Mouse (Mus musculus) frontal cortex, postnatal 25 days (tissue): ENCODE measurements at regions not wholly inside any gene's neighbourhood (a gene's known extent, or its start where the extent isn't known, plus 50 kb on each side); places are given as distances from the start of the nearest gene placed in this dataset.
A peak's percentile ranks its signal among the peaks of the same experiment; 100 is the strongest.

Source experiments
- DNase-seq, 2 experiments: peaks; one replicate each; pipeline ENCODE4 v3.0.0; 2022; ENCODE audit warnings: low spot score in 2 of 2

DNA sequence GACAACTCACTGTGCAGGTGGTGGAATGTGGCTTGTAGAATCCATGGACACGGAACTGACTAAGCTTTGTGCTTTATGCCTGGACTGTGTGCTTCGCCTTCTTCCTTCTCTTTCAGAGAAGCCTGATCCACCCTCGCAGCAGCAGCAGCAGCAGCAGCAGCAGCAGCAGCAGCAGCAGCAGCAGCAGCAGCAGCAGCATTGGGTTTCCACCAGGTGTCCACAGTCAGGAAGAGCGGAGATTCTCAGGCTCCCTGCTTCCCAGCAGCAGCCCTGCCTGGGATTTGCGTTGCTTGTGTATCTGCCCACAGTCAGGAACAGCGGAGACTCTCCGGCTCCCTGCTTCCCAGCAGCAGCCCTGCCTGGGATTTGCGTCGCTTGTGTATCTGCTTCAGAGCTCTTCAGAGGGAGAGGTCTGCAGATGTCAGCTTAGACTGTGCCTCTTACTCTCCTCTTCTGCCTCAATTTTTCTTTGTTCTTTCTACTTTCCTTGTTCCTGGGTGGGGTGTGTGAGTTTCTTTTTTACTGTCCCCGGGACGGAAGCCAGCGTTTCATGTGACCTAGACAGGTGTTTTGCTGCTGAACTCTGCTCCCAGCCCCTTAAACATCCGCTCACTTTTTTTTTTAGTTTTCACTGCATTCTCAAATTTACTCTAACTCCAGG is 168.1 kb upstream of the Olig3 start:
- DNase-seq = no peak

DNA sequence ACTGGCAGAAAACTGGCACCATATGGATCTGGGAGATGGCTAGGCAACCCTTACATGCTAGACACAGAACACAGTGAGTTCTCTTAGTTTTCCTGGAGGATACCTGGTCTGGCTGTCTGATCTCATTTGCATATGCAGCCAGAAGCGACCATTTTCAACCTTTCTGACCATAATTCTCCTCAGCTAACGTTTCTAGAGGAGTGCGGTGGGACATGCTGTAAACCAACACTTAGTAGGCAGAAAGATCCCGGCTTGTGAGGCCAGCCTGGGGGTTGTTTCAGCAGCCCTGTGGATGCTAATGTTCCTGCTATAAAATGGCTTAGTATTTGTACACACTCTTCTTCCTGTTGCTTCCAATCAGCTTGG is 168.6 kb upstream of the Olig3 start:
- DNase-seq = no peak

DNA sequence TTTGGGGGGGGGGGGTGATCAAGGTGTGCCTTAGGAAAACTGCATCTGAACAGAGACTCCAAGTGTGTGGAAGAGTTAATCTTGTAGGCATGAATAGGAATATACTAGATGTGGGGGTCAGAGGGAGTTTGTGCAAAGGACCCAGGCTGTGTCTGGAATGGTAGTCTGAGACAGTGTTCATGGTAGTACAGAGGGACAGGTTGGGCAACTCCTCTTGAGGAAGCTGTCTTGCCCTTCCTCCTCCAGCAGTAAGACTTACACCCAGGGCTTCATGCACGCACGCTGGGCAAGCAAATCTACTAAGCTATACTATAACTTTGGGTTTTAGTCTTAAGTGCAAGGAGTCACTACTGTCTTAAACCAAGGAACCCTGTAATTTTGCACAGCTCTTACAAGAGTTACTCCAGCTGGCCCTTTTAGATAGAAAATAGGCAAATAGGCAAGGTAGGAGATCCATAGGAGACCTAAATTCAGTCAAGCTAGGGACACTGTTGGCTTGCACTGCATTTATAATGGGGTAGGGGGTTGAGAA is 169.2 kb upstream of the Olig3 start:
- no peak for DNase-seq

DNA sequence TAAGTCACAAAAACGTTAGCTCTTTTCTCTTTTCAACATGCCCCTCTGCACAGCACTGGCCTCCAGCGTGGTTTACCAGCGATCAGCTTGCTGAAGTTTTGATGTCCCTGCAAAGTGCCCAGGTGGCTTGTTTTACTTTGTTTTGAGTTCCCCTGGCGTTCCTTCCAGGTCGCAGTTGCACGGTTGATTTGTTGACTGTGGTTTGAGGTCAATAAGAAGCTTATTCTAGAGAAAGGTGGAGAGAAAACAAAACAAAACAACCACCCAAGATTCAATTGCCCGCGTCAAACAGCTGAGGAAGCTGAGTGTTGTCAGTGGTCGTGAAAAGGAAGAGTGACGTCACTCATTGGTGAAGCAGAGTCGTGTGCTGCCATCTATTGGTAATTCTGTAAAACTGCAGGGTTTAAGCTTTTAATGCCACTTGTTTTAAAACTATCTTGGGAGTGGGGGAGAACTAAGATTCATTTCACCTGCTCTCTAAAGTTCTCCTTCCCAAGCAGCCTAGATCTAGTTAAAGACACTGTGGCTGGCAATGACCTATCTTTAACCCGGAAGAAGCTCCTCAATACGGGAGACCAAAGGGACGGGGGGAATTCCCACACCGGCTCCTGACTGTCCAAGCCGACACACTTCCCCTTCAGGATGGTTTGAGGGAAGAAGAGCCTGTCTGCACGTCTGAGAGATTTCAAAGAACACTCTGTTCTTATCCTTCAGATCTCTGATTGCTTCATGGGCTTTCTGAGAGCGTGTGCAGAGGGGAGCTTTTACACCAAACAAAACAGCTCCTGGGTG is 170.3 kb upstream of the Olig3 start:
- peak in 1 of 2 experiments; percentile 15 for DNase-seq

DNA sequence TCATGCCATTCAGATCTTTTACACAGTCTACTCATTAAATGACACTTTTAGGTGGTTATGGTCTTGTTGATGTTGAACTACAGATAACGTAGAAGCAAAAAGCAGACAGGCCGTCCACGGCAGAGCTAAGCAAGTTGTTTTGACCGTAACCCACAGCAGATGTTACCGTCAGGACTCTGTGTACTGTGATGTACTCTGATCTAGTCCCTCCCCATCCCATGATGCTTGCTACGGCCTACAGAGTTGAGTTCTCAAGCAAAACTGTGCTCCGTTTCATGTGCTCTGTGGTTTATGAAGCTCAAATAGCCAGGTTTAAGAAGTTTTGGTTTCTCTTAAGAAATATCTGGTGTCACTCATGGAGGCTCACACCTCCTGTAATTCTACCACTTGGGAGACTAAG is 169.4 kb upstream of the Tnfaip3 start:
- DNase-seq = no peak

DNA sequence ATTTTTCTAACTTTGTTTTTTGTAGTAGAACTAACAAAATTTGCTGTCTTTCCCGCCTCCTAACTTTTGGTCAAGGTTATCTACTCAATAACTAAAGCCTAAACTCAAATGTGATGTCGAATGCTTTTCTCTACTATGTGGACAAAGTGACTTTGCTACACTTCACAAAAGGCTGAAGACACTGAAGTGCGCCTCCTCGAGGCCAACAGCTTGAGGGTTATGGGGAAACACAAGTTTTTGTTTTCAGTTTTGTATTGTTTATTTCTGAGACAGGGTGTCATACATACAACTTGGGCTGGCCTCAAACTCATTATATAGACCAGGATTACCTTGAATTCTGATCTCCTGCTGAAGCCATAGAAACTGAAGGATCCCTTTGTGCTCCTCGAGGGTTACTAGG is 162.4 kb upstream of the Tnfaip3 start:
- DNase-seq = no peak

DNA sequence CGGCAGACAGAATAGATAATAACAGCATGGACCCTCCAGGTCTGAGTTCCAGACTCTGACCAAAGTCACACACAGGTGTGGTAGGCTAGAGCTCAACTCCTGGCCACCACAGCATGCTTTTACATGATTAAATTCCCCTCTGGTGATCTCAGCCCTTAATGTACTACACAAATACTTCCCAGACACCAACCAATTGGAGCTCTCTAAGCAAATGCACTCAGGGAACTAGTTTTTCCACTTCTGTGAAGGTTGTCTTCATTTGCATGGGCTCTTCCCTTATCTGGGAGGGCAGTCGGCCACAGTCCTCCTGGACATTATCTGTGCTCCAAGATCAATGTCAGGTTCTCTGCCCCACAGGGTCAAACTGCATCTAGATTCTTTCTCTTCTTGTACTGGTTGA is 162.0 kb upstream of the Tnfaip3 start:
- DNase-seq = no peak

DNA sequence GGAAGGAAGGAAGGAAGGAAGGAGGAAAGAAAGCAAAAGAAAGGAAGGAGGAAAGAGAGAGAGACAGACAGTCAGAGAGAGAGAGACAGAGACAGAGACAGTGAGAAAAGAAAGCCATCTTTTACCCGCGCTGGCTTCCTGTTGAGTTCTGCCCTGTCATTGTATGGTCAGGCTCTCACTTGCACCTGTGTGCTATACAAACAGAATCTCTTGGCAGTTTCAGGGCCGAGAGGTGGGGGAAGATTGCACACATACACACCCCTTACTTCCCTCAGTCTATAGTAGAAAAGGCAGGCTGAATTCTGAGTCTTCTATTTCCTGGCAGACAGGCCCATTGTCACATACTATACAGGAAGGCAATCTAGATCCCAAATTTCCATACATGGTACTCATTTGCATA is 160.8 kb upstream of the Tnfaip3 start:
- no peak for DNase-seq

DNA sequence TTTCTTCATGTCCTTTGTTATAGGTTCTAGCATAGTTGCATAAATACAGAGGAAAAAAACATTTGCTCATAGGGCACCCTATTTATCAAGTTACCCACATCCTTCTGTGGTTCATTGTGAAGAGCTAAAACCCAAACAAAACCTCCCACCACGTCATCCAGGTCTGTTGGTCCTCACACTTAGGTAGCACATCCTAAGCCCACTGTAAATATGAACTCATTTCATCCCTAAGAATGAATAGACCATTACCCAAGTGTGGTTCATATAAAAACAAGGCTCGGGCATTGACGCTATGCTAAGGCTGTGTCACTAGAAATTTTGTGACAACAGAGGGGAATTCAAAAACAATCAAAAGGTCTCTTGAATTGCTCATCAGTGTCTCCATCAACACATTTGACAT is 156.4 kb upstream of the Tnfaip3 start:
- no peak for DNase-seq

DNA sequence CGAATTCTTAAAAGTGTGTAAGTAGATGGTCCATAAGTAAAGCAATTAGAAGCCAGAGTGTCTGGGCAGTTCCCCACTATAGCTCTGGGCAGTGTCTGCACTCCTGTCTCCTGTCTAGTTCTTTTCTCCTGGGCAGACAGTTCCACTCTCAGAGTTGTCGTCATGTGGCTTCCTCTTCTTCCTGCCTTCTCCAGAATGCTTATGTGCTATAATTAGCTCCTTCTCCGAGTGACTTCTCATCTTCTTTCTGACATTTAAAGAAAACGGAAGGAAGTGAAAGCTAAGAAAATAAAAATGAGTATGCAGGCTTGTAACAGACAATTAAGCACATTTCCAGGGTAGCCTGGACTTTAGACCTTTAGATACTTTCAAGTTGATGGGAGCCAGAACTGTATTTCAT is 155.1 kb upstream of the Tnfaip3 start:
- no peak for DNase-seq

DNA sequence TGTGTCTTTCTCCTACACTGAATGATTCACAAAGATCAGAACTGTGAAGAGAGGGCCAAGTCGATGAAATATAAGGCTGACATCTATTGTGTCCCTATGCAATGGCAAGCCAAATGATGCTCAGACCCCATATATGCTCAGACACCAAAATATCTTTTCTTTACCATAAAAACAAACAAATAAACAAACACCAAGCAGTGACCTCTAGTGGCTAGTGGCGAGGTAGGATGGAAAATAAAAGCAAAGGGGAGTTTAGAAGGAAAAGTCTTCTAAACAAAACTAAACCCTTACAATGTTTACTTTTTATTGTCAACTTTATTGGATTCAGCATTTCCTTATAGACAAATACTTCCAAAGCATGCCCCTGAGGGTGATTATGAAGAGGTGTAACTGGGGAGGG is 153.8 kb upstream of the Tnfaip3 start:
- no peak for DNase-seq

DNA sequence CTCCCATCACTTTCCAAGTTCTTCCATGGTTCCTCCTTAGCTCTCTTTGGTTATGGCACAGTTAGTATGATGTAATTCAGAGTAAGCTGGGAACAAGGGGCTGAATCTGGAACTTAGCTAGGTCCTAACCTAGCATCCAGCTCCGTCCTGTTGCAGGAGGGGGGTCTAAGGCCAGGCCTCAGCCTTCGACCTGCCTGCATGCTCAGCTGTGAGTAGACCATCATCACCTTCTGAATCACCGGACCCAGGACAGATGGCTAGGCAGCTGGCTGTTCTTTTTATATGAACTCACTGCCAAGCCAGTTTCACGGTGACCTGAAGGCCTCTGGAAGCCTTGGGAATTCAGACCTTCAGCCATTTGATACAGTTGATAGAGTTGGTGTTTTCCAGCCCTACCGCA is 152.9 kb upstream of the Tnfaip3 start:
- no peak for DNase-seq

DNA sequence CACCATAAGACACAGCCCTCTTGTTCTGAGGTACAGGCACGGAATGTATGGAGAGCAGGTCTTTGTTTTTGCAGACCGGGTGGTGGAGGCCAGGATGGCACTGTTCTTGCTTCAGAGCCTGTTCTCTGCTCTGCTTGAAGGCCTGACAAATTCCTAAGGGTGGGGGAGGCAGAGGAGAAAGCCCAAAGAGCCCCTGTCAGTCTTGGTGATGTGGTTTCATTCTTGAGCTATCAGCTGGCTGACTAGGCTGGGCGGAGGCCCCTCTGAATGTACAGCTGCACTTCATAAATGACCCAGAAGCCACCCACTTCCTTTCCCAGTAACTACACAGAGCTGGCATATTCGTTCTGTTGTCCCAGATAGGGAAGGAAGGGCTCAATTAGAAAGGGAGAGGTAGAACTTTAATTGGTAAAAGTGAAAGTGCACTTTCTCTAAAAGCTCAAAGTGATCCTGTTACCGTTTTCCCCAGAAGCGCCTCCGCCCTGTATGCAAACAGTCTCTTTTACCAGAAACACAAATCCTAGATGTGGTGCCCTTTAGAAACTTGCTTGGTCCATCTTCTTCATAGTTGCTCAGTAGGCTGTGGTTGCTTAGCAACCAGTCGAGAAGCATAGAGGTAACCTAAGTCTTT is 152.3 kb upstream of the Tnfaip3 start:
- DNase-seq = no peak

DNA sequence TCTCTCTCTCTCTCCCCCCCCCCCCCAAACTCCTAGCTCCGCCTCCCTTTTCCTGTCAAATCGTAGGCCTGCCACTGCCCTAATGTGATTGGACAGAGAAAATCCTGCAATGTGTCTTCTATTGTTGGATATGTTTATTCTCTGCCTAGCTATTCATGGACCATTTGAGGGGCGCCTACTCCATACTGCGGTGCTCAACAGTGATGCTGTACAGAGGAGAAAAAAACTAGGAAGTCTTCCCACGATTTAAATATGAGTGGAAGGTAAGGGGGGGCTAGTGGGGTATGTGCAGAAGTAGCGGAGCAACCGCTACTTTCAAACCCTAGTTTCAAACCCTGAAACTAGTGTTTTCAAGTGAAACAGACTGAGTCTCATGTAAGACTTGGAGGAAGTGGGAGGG is 151.6 kb upstream of the Tnfaip3 start:
- no peak for DNase-seq

DNA sequence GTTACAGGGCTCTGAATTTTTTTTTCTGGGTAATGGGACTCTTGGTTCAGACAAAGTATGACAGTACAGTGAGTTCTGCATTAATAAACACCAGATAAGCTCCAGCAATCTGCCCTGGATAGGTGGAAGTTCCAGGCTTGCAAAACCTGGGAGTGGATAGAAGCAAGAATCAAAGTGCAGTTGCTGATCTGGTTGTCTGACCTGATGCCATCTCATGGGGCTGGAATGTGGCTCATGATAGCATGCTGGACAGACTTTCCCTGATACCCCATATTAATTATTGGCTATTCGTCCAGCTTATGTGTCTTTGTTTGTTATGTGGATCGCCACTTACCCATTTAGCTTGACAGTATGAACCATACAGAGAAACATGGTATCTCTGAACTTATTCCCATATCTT is 146.6 kb upstream of the Tnfaip3 start:
- no peak for DNase-seq

DNA sequence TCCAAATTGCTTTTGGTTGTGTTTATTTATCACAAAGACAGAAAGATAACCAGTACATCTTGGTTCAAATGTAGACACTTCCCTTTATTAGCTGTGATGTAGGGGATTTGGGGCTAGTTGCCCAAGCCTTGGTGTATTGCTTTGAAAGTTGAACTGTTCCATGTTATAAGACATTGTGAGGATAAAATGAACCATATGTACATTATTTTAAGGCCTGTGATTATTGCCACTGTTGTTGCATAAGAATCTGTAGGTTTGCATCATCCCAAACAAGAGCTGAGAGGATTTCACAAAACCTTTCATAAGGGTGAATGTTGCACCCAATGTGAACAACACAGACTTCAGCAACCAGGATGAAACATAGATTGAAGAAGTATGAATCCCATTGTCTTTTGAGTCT is 145.7 kb upstream of the Tnfaip3 start:
- DNase-seq = no peak

DNA sequence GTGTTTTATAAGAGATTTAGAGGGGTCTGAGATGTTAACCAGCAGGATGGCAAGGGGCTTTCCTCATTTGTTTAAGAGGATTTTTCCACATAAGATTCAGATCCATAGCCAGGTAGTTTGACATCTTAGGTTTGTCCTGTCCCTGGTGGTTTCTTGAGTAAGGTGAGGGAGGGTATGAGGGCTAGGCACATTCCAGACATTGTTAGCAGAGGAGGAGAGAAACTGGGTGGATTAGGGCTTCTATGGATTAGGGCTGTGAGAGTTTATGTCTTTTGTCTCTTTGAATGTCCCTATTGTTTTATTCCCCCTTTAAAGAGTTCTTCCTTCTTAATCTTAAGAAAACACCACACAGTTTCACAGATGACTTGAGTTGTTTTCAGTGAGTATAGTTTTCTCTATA is 138.6 kb upstream of the Tnfaip3 start:
- DNase-seq = no peak

DNA sequence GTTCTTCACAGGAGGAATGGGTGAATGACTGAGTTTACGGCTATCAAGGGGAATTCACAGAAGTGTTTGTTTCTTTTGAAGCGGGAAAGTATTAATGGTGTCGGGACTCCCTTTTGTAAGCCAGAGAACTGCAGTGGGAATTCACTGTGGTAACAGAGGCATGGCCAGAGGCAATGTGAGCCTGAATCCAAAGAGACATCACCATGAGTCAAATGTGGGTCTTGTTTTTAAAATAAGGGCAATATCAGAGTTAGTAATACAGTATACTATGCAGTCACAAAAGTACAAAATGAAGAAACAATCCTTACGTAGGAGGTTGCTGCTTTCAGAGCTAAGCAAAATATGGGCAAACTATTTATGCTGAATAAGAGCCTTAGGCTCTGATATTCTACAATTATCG is 137.3 kb upstream of the Tnfaip3 start:
- no peak for DNase-seq

DNA sequence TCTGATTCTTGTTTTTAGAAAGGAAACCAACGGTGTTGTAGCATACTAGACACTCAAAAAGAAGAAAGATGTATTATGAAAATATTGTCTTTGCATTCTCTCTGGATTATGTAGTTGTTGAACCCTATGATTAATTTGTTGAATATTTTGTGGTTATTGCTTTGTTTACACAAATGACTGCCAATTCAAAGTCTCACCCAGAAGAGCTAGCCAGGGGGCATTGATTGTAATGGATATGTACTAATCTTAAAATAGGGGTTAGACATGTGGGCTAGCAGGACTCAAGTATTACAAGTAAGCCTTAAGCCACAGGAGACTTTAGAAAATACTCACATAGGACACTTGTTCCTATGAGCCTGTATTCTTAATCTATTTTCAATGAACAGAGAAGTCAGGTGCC is 135.3 kb upstream of the Tnfaip3 start:
- DNase-seq = no peak

DNA sequence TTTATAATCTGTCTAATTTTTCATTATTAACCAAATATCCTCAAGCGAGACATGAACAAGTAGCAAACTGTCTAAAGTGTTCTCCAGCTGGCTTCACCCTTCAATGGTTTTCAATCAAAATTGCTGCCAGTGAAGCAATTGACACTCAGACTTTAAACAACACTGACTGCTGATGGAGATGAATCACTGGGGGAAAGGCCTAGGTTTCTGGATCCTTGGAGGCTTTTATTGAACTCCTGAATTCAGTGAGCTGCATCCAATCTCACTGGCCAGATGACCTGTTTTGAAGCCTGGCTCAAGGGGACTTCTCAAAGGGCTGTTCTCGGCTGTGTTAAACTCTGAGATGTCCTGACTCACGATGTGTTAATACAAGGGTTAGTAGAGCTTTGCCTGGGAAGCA is 134.5 kb upstream of the Tnfaip3 start:
- DNase-seq = no peak

DNA sequence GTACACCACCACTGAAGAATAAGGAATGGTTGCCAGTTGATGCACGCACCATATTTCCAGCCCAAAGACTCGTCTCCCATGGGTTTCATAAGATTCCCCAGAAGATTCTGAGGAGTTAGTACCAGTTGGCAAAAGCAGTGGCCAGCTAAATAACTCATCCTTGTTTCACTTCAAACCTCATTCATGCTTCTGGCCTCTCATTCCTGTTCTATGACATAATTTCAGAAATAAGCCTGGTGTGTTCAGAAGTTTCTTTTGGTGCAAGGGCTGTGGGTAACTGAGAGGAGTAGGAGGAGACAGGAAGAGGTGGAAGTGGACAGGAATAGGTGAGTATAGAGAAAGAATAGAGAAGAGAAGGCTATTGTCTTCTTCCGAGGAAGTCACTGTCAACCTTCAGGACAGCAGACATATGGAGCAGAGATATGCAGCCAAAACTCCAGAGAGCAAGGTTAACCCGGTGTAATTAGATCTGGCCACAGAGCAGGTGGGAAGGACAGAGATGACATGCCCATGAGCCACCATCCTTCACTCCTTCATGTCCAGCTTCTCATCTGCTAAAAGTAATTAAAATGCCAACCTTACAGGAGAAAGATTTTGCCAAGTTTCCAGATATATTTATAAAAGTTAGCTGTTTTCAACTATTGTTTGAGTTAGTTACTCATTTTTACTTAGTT is 133.9 kb upstream of the Tnfaip3 start:
- DNase-seq = no peak

DNA sequence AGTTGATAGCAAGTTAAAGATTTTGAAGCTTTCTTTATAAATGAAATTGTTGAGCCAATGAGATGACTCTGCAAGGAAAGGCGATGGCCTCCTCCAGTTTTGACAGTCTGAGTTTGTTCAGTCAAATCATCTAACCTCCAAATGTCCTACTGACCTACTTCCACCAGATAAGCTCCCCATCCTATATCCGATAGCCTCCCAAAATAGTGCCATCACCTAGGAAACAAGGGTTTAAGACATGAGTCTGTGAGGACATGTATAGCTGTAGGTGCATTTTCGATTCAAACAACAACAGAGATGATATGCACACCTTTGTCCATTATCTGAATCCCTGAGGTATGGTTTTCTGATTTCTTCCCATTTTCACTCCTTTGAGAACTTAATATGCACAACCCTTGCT is 126.0 kb upstream of the Tnfaip3 start:
- no peak for DNase-seq

DNA sequence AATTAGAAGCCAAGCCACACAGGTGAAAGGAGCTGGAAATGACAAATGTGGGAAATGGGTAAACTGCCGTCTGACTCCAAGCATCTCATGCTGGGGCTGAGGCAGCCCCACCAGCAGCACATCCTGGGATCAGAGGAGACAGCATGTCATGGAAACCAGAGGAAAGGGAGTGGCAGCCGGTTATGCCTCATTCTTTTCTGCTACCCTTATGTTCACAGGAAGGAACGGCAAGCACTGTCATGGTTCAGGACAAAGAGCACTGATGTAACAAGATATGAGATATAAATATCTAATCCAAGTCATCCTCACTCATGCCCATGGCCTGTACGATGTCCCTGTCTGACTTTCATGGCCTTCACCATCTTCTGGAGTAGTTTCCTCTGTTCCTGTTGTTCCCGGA is 125.2 kb upstream of the Tnfaip3 start:
- no peak for DNase-seq
